Mouse (Mus musculus) lung, embryonic 14.5 days (tissue): ENCODE results near the gene Gm20388. TPM values are rescaled to one million over a fixed set of nuclear protein-coding genes. Genes with fewer than 3 reads are reported as not detected.

ENCODE experiments used
- ATAC-seq: fragments of 200-750 bp; cut with Nextera tagmentation; 2 replicates; pipeline ENCODE4 v1.8.0; 2017; ENCODE audit warnings: mild to moderate bottlenecking, moderate TSS enrichment, moderate library complexity; ENCODE audit not compliant: insufficient read depth
- DNase-seq: peaks from one replicate; pipeline ENCODE4 v3.0.0-alpha.2; 2015
- H3K27ac ChIP-seq: fragments of 300-500 bp; sonication (generic); 2 replicates; pipeline ENCODE4 v1.5.1; 2014; ENCODE audit warnings: low read depth, mild to moderate bottlenecking, moderate library complexity
- H3K27me3 ChIP-seq: fragments of 300-500 bp; sonication (generic); 2 replicates; pipeline ENCODE4 v1.6.1; 2014; ENCODE audit warnings: low read length, control low read depth; ENCODE audit not compliant: insufficient read depth
- H3K36me3 ChIP-seq: fragments of 300-500 bp; sonication (generic); 2 replicates; pipeline ENCODE4 v1.6.1; 2014; ENCODE audit warnings: control low read depth; ENCODE audit not compliant: insufficient read depth
- H3K4me1 ChIP-seq: fragments of 300-500 bp; sonication (generic); 2 replicates; pipeline ENCODE4 v1.6.1; 2014; ENCODE audit warnings: antibody characterized with exemption, control low read depth; ENCODE audit not compliant: insufficient read depth
- H3K4me2 ChIP-seq: fragments of 300-500 bp; sonication (generic); 2 replicates; pipeline ENCODE4 v1.6.1; 2014; ENCODE audit warnings: mild to moderate bottlenecking
- H3K4me3 ChIP-seq: fragments of 300-500 bp; sonication (generic); 2 replicates; pipeline ENCODE4 v1.5.1; 2014; ENCODE audit warnings: low read depth, low read length
- H3K9ac ChIP-seq: fragments of 300-500 bp; sonication (generic); 2 replicates; pipeline ENCODE4 v1.6.1; 2014
- H3K9me3 ChIP-seq: fragments of 300-500 bp; sonication (generic); 2 replicates; pipeline ENCODE4 v1.6.1; 2016; ENCODE audit warnings: low read depth, low read length, control low read depth
- CTCF ChIP-seq: IDR thresholded peaks from 2 replicates; pipeline ENCODE4 v1.5.1; 2016; ENCODE audit warnings: antibody characterized with exemption, low read depth
- WGBS: fragments of 180-500 bp; shearing (Covaris S2); extraction: QIAGEN DNeasy Blood & Tissue Kit; methylation state at CpG from one replicate; pipeline ENCODE4 v1.1.7; 2014; 5-methylcytosine and 5-hydroxymethylcytosine counted together
- polyA plus RNA-seq: library from polyadenylated mRNA; unstranded; fragments of >200 nt; fragmentation: Nextera tagmentation; extraction: Ambion mirVana; gene quantifications from 2 replicates; pipeline ENCODE4 v1.2.1, GENCODE M21; 2014

Gene Gm20388
- polyA plus RNA-seq, 1 experiment from 2014 or later: not detected

GRCm38 (mm10) chr8:124193992-124194391 lies 4283.4 kb downstream of the Gm20388 start:
- WGBS: 83% methylated on average over 5 of the region's 5 CpGs
- Histone ChIP-seq H3K27me3 (no peaks in the 10 kb centered on the region; the same call in 1 of the 2 replicates), H3K27ac (no peak overlapping the region), H3K9me3 (no peaks in the 10 kb centered on the region), H3K9ac (no peak overlapping the region), H3K4me2 (no peak overlapping the region), H3K4me1 (peaks cover 9% of the 10 kb centered on the region; the same call in 1 of the 2 replicates), H3K36me3 (no peaks in the 10 kb centered on the region), H3K4me3 (no peak overlapping the region)
- ATAC-seq: no peak
- DNase-seq: no peak
- TF ChIP-seq CTCF: no peak

- ATAC-seq (peak; percentile 90), DNase-seq (peak; percentile 89)
- Histone ChIP-seq H3K27me3 (no peaks in the 10 kb centered on the region), H3K9ac (no peak overlapping the region), H3K4me2 (no peak overlapping the region), H3K9me3 (no peaks in the 10 kb centered on the region), H3K4me1 (peaks cover 9% of the 10 kb centered on the region; the same call in 1 of the 2 replicates), H3K27ac (peak overlapping the region; percentile 21; the same call in 1 of the 2 replicates), H3K36me3 (no peaks in the 10 kb centered on the region), H3K4me3 (no peak overlapping the region)
- WGBS: 16% methylated on average over 5 of the region's 5 CpGs
- TF ChIP-seq CTCF: no peak
These were observed 4285.6 kb downstream of the Gm20388 start for GRCm38 (mm10) chr8:124196195-124196594.

- H3K36me3 ChIP-seq: no peaks in the 10 kb centered on the region
- WGBS: 18% methylated on average over 5 of the region's 5 CpGs
- H3K9me3 ChIP-seq: no peaks in the 10 kb centered on the region
- ATAC-seq (no peak), DNase-seq (peak; percentile 37)
- no peak overlapping the region; the same call in 1 of the 2 replicates for H3K9ac ChIP-seq
- no peak overlapping the region for H3K4me3 ChIP-seq
- no peak overlapping the region for H3K27ac ChIP-seq
- TF ChIP-seq CTCF: no peak
- H3K4me2 ChIP-seq: 0 out of 2 replicates have a peak overlapping the region, but pooled peaks have one; percentile 10
- no peaks in the 10 kb centered on the region for H3K27me3 ChIP-seq
- H3K4me1 ChIP-seq: peaks cover 9% of the 10 kb centered on the region; the same call in 1 of the 2 replicates
These were observed 4286.2 kb downstream of the Gm20388 start for GRCm38 (mm10) chr8:124196797-124197196.

GRCm38 (mm10) chr8:124198230-124198629 lies 4287.6 kb downstream of the Gm20388 start:
- H3K4me1 ChIP-seq: peaks cover 9% of the 10 kb centered on the region; the same call in 1 of the 2 replicates
- no peaks in the 10 kb centered on the region for H3K27me3 ChIP-seq
- no peaks in the 10 kb centered on the region for H3K36me3 ChIP-seq
- no peak overlapping the region for H3K4me3 ChIP-seq
- H3K4me2 ChIP-seq: no peak overlapping the region
- ATAC-seq: no peak
- H3K9me3 ChIP-seq: no peaks in the 10 kb centered on the region
- H3K9ac ChIP-seq: no peak overlapping the region
- TF ChIP-seq CTCF: no peak
- 83% methylated on average over 7 of the region's 7 CpGs for WGBS
- H3K27ac ChIP-seq: no peak overlapping the region
- DNase-seq: no peak

GRCm38 (mm10) chr8:124200400-124200799 lies 4289.8 kb downstream of the Gm20388 start:
- no peaks in the 10 kb centered on the region for H3K27me3 ChIP-seq
- ATAC-seq (no peak), DNase-seq (peak; percentile 75)
- H3K4me3 ChIP-seq: no peak overlapping the region
- no peak overlapping the region for H3K27ac ChIP-seq
- peaks cover 9% of the 10 kb centered on the region; the same call in 1 of the 2 replicates for H3K4me1 ChIP-seq
- no peak for TF ChIP-seq CTCF
- H3K4me2 ChIP-seq: no peak overlapping the region
- no peaks in the 10 kb centered on the region for H3K9me3 ChIP-seq
- no peaks in the 10 kb centered on the region for H3K36me3 ChIP-seq
- H3K9ac ChIP-seq: no peak overlapping the region
- 36% methylated on average over 7 of the region's 7 CpGs for WGBS

GRCm38 (mm10) chr8:124201706-124202105 lies 4291.1 kb downstream of the Gm20388 start:
- no peak overlapping the region for H3K4me3 ChIP-seq
- 57% methylated on average over 8 of the region's 8 CpGs for WGBS
- DNase-seq (peak; percentile 65), ATAC-seq (no peak)
- no peak overlapping the region for H3K4me2 ChIP-seq
- no peaks in the 10 kb centered on the region for H3K36me3 ChIP-seq
- TF ChIP-seq CTCF: no peak
- H3K9me3 ChIP-seq: no peaks in the 10 kb centered on the region
- no peak overlapping the region for H3K27ac ChIP-seq
- H3K4me1 ChIP-seq: no peaks in the 10 kb centered on the region; the same call in 1 of the 2 replicates
- H3K9ac ChIP-seq: no peak overlapping the region
- no peaks in the 10 kb centered on the region for H3K27me3 ChIP-seq

- DNase-seq: no peak
- Histone ChIP-seq H3K9me3 (no peaks in the 10 kb centered on the region), H3K4me2 (no peak overlapping the region), H3K9ac (no peak overlapping the region), H3K4me1 (no peaks in the 10 kb centered on the region), H3K36me3 (no peaks in the 10 kb centered on the region), H3K27ac (no peak overlapping the region), H3K4me3 (no peak overlapping the region), H3K27me3 (no peaks in the 10 kb centered on the region)
- no peak for TF ChIP-seq CTCF
- ATAC-seq: no peak
- 62% methylated on average over 5 of the region's 5 CpGs for WGBS
These were observed 4292.3 kb downstream of the Gm20388 start for GRCm38 (mm10) chr8:124202895-124203294.
